Mouse (Mus musculus) spleen, adult 2 months (tissue): ENCODE data around the gene DXBay18.
"Not testable (repeated sequence)": the region's sequence is repeated elsewhere in the genome, so short reads cannot be mapped to it uniquely, and the experiment has no call there.

ENCODE experiments used
- CTCF ChIP-seq: fragments of 200-500 bp; IDR thresholded peaks from 2 replicates; pipeline ENCODE4 v1.5.1; 2011; ENCODE audit warnings: mild to moderate bottlenecking, inconsistent platforms; ENCODE audit not compliant: insufficient read depth, insufficient read length, insufficient replicate concordance; ENCODE audit errors: extremely low read depth
- POLR2A ChIP-seq: fragments of 200-500 bp; IDR thresholded peaks from 2 replicates; pipeline ENCODE4 v1.6.1; 2011; ENCODE audit warnings: low read depth, low read length, inconsistent platforms

GRCm38 (mm10) chrX:73096941-73097508 is 52.2 kb downstream of the DXBay18 start, which contains the start of gene Xlr3a:
- TF ChIP-seq CTCF, POLR2A: not testable (repeated sequence)
